Mouse (Mus musculus) kidney, adult 2 months (tissue): ENCODE data around the gene Saysd1.

ENCODE experiments used
- CTCF ChIP-seq: fragments of 200-500 bp; conservative IDR thresholded peaks from 2 replicates; pipeline ENCODE4 v1.5.1; 2011; ENCODE audit warnings: low read depth, mild to moderate bottlenecking, control low read depth, low read length, moderate library complexity, mixed read lengths; ENCODE audit not compliant: insufficient read depth, insufficient read length
- POLR2A ChIP-seq: fragments of 200-500 bp; IDR thresholded peaks from one replicate; pipeline ENCODE4 v1.6.1; 2011; ENCODE audit warnings: low read depth, low read length, control low read depth

GRCm38 (mm10) chr14:20075544-20075943, 62.8 kb downstream of the Saysd1 start:
- no peak for TF ChIP-seq CTCF
- TF ChIP-seq POLR2A = no peak
